Mouse (Mus musculus) testis, adult 2 months (tissue): ENCODE results near the gene Olfr707.

ENCODE experiments used
- CTCF ChIP-seq: fragments of 200-500 bp; IDR thresholded peaks from 2 replicates; pipeline ENCODE4 v1.5.1; 2012; ENCODE audit warnings: low read depth, mild to moderate bottlenecking, inconsistent platforms, low read length, moderate library complexity; ENCODE audit not compliant: control insufficient read depth, insufficient read depth, insufficient replicate concordance
- POLR2A ChIP-seq: fragments of 200-500 bp; IDR thresholded peaks from 2 replicates; pipeline ENCODE4 v1.6.1; 2012; ENCODE audit warnings: low read depth, mild to moderate bottlenecking, inconsistent platforms, low read length, moderate library complexity; ENCODE audit not compliant: control insufficient read depth

GRCm38 (mm10) chr7:106843060-106843459, 58.0 kb downstream of the Olfr707 start, which contains the start of gene Olfr703:
- TF ChIP-seq POLR2A = no peak
- no peak for TF ChIP-seq CTCF
